Mouse (Mus musculus): ENCODE measurements around the gene Trim11. TPM values are rescaled to one million over a fixed set of nuclear protein-coding genes. Genes with fewer than 3 reads are reported as not detected.

Trim11 gene
- polyA plus RNA-seq, 1 experiment from 2014 or later, result 20.4 TPM

DNA sequence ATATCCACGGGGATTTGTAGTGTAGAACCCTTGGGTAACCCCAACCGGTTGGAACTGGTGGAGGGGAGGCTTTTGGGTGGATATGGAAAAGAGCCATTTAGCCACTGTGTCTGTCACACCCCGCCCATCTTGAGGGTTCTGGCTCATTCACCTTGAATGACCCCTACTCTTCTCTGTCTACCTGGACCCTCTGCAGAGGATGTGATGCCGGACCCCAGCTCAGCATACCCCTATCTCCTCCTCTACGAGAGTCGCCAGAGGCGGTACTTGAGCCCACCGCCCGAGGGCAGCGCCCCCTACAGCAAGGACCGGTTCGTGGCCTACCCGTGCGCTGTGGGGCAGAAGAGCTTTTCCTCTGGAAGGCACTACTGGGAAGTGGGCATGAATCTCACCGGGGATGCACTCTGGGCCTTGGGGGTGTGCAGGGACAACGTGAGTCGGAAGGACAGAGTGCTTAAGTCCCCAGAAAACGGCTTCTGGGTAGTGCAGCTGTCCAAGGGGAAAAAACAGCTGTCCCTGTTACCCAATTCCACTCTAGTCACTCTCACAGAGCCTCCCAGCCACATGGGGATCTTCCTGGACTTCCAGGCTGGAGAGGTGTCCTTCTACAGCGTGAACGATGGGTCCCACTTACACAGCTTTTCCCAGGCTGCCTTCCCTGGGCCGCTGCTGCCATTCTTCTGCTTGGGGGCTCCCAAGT lies 6.9 kb upstream of the Trim11 start:
- no peaks in the 10 kb centered on the region for H3K27me3 ChIP-seq
- no peaks in the 10 kb centered on the region for H3K4me1 ChIP-seq
- no peak overlapping the region for H3K9ac ChIP-seq
- H3K36me3 ChIP-seq, result peaks cover 35% of the 10 kb centered on the region
- no peak overlapping the region for H3K4me2 ChIP-seq
- no peak overlapping the region for H3K4me3 ChIP-seq
- ATAC-seq (ENCODE audit: insufficient number of reproducible peaks, low FRiP score, low TSS enrichment, low read depth), result peak; percentile 53
- H3K9me3 ChIP-seq, result no peaks in the 10 kb centered on the region
- H3K27ac ChIP-seq, result no peak overlapping the region
- 87% methylated on average over 21 of the region's 21 CpGs for WGBS

DNA sequence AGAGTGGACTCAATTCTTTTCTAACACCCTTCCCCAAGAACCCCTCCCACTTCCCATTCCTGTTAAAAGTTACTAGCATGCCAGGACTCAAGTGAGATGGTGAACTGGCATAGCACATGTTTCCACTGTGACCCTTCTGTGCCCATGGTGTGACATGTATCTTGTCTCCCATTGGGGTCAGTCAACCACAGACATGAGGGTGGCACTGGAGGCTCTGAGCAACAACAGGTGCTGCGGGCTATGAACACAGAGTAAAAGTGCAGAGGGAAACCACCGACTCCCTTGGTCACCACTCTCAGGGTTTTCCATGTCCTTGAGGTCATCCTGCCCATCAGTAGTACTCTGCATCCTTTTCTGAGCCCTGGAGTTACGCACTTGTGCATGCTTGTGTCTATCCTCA lies 6.1 kb upstream of the Trim11 start:
- peaks cover under 1% of the 10 kb centered on the region; the same call in 1 of the 2 replicates for H3K4me1 ChIP-seq
- no peaks in the 10 kb centered on the region for H3K27me3 ChIP-seq
- no peak for ATAC-seq (ENCODE audit: insufficient number of reproducible peaks, low FRiP score, low TSS enrichment, low read depth)
- H3K4me2 ChIP-seq, result no peak overlapping the region
- no peak overlapping the region for H3K27ac ChIP-seq
- no peak overlapping the region for H3K4me3 ChIP-seq
- 95% methylated on average over 3 of the region's 3 CpGs for WGBS
- no peaks in the 10 kb centered on the region for H3K9me3 ChIP-seq
- peaks cover 35% of the 10 kb centered on the region for H3K36me3 ChIP-seq
- no peak overlapping the region for H3K9ac ChIP-seq

DNA sequence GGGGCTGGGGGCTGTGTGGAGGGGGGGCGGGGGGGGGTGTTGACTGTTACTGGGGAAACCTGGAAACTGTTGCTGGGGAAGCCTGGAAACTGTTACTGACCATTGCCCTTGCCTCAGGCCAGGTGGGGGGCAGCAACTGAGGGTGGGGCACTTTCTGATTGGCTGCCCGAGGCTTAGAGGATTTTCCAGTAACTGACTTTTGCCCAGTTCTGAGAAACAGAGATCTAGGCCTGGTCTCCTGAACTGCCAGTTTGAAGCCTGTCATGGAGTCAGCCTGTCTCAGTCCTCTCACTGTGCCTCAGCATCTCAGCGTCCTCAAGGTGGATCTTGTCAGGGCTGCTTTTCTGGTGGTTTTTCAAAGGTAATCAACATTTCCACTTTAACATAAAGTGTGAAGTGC lies 3.5 kb upstream of the Trim11 start:
- no peak for ATAC-seq (ENCODE audit: insufficient number of reproducible peaks, low FRiP score, low TSS enrichment, low read depth)
- Histone ChIP-seq H3K36me3 (peaks cover 29% of the 10 kb centered on the region), H3K27ac (no peak overlapping the region), H3K4me2 (no peak overlapping the region), H3K9me3 (no peaks in the 10 kb centered on the region), H3K27me3 (no peaks in the 10 kb centered on the region), H3K4me1 (peaks cover 15% of the 10 kb centered on the region), H3K9ac (no peak overlapping the region), H3K4me3 (no peak overlapping the region)
- 90% methylated on average over 3 of the region's 3 CpGs for WGBS

DNA sequence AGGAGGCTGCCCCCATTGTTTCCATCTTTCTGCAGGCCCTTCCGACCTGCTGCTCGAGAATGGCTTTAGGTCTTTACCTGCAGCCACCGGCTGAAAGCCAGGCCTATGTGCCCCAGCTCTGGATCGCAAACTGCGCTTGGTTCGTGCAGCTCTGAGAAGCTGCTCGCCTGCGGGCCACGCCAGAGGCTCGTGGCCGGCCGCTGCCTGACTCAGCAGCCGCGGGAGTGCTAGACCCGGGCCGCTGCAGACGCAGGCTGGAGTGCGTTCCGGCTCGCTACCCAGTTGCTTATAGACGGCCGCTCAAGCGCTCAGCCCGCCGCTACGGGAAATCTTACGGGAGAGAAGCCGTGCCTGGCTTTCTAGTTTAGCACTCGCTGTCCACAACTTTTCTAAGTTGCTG lies 743 bp upstream of the Trim11 start:
- peak overlapping the region; percentile 84 for H3K27ac ChIP-seq
- peak overlapping the region; percentile 95 for H3K9ac ChIP-seq
- H3K4me2 ChIP-seq, result peak overlapping the region; percentile 98
- no peak for ATAC-seq (ENCODE audit: insufficient number of reproducible peaks, low FRiP score, low TSS enrichment, low read depth)
- peaks cover 11% of the 10 kb centered on the region; the same call in 1 of the 2 replicates for H3K36me3 ChIP-seq
- H3K4me3 ChIP-seq, result peak overlapping the region; percentile 98
- H3K27me3 ChIP-seq, result no peaks in the 10 kb centered on the region
- peaks cover 41% of the 10 kb centered on the region for H3K4me1 ChIP-seq
- 0% methylated on average over 29 of the region's 29 CpGs for WGBS
- no peaks in the 10 kb centered on the region for H3K9me3 ChIP-seq

DNA sequence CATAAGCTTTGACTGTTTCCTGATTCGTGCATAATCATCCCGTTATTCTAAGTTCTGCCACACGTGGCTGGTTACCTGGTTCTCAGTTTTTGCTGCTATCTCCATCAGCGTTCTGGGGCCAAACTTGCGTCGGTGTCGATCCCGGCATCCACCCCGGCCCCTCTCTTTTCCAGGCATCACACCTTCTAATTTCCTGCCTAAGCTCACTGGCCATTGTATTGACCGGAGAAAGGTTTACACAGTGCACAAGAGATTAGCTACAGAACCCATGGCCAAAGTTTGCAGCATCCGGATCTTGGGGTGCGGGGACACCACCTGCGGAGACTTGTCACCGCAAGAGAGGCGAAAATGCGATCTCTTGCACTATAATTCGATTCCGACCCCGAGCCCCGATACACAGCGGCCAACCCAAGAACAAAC lies 276 bp upstream of the Trim11 start:
- peaks cover 42% of the 10 kb centered on the region for H3K4me1 ChIP-seq
- no peak for ATAC-seq (ENCODE audit: insufficient number of reproducible peaks, low FRiP score, low TSS enrichment, low read depth)
- peak overlapping the region; percentile 98 for H3K4me2 ChIP-seq
- H3K9me3 ChIP-seq, result no peaks in the 10 kb centered on the region
- peak overlapping the region; percentile 95 for H3K9ac ChIP-seq
- under 1% methylated on average over 21 of the region's 21 CpGs for WGBS
- H3K27ac ChIP-seq, result peak overlapping the region; percentile 84
- peaks cover 13% of the 10 kb centered on the region for H3K36me3 ChIP-seq
- no peaks in the 10 kb centered on the region for H3K27me3 ChIP-seq
- peak overlapping the region; percentile 98 for H3K4me3 ChIP-seq

DNA sequence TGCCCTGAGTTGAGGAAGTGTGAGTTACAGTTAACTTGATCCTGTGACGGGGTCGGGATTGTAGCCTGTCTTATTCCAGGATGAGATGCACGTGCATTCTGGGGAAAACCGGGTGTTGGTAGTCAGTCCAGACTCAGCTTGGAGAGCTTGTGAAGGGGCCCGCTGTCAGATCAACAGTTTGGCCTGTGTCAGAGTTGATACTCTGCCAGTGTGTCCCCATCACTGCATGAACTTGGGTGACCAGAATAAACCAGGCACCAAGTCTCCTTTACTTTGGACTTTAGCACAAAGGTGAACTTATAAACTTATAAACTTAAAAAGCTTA lies 775 bp downstream of the Trim11 start:
- no peaks in the 10 kb centered on the region for H3K9me3 ChIP-seq
- no peak for ATAC-seq (ENCODE audit: insufficient number of reproducible peaks, low FRiP score, low TSS enrichment, low read depth)
- H3K4me3 ChIP-seq, result peak overlapping the region; percentile 98
- no peaks in the 10 kb centered on the region for H3K27me3 ChIP-seq
- peak overlapping the region; percentile 98 for H3K4me2 ChIP-seq
- peaks cover 42% of the 10 kb centered on the region for H3K4me1 ChIP-seq
- H3K9ac ChIP-seq, result peak overlapping the region; percentile 95
- peak overlapping the region; percentile 84; the same call in 1 of the 2 replicates for H3K27ac ChIP-seq
- H3K36me3 ChIP-seq, result peaks cover 18% of the 10 kb centered on the region
- WGBS, result under 1% methylated on average over 5 of the region's 5 CpGs

DNA sequence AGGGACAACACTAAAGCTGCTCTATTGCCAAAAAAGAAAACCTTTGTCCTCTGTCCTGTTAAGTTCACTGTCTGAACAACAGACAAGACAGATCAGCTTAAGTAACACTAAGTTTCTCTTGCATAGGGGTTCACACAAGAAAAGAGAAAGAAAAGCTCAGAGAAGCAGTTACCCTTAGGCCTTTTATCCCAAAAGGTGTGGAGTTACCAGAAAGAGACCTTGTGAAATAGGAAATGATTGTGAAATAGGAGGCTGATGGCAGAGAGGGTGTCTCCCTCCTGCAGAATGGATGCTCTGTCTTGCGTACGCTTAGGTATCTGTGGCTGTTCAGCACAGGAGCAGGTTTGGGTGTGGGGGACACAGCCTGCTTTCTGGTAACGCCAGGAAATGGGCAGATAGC lies 1.3 kb downstream of the Trim11 start:
- H3K9ac ChIP-seq, result peak overlapping the region; percentile 24; the same call in 1 of the 2 replicates
- H3K36me3 ChIP-seq, result peaks cover 24% of the 10 kb centered on the region
- no peak overlapping the region for H3K27ac ChIP-seq
- no peaks in the 10 kb centered on the region for H3K27me3 ChIP-seq
- peak overlapping the region; percentile 98 for H3K4me2 ChIP-seq
- H3K9me3 ChIP-seq, result no peaks in the 10 kb centered on the region
- H3K4me3 ChIP-seq, result peak overlapping the region; percentile 98
- ATAC-seq (ENCODE audit: insufficient number of reproducible peaks, low FRiP score, low TSS enrichment, low read depth), result no peak
- peaks cover 42% of the 10 kb centered on the region for H3K4me1 ChIP-seq
- WGBS, result 72% methylated on average over 3 of the region's 3 CpGs

DNA sequence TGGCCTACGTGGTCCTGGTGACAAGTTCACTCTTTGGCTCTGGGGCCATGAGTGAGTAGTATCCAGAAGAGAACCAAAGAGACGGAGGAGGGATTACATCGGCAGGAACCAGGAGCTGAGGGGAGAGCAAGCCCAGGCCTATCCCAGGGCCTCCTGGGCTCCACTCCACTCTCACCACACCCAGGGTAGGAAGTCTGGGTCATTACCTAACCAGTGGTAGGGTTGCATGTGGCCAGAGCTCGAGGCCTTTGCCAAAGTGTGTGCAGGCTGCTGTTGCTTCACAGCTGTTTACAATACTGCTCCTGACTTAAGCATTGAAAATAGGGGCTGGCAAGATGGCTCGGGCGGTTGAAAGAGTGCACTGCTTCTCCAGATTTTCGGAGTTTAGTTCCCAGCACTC lies 1.8 kb downstream of the Trim11 start:
- Histone ChIP-seq H3K27ac (no peak overlapping the region), H3K4me2 (peak overlapping the region; percentile 98), H3K4me1 (peaks cover 42% of the 10 kb centered on the region), H3K9me3 (no peaks in the 10 kb centered on the region), H3K36me3 (peaks cover 25% of the 10 kb centered on the region), H3K27me3 (no peaks in the 10 kb centered on the region), H3K9ac (peak overlapping the region; percentile 24; the same call in 1 of the 2 replicates), H3K4me3 (peak overlapping the region; percentile 98)
- no peak for ATAC-seq (ENCODE audit: insufficient number of reproducible peaks, low FRiP score, low TSS enrichment, low read depth)
- 62% methylated on average over 7 of the region's 7 CpGs for WGBS

DNA sequence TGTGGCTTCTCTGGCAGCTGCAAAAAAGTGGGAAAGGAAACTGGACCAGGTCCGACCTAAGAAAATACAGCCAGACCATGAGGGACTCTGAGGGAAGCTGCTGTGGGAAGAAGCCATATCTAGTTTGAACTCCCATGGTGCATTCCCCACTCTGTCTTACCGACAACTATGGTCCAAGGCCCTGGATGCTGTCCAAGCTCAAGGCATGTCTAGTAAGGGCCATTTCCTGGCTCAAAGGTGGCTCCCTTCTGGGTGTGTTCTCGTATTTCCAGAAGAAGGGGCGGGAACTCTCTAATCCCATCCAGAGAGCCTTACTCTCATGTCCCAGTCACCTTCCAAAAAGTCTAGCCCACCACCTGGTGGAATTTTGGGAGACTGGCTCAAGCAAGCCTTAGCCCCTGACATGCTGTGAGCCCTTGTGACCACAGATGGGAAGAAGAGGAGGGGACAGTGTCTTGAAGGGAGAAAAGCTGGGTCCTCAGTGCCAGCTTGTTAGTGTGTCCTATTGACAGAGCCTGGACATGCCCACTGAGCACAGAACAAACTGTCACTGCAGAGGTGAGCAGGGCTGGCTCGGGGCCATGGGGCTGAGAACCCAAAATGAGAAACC lies 2.6 kb downstream of the Trim11 start:
- ATAC-seq (ENCODE audit: insufficient number of reproducible peaks, low FRiP score, low TSS enrichment, low read depth), result no peak
- peak overlapping the region; percentile 98 for H3K4me2 ChIP-seq
- peaks cover 42% of the 10 kb centered on the region for H3K4me1 ChIP-seq
- H3K27ac ChIP-seq, result no peak overlapping the region; the same call in 1 of the 2 replicates
- WGBS, result 56% methylated on average over 5 of the region's 5 CpGs
- no peaks in the 10 kb centered on the region for H3K27me3 ChIP-seq
- no peak overlapping the region for H3K9ac ChIP-seq
- H3K36me3 ChIP-seq, result peaks cover 31% of the 10 kb centered on the region
- H3K4me3 ChIP-seq, result no peak overlapping the region
- no peaks in the 10 kb centered on the region for H3K9me3 ChIP-seq

DNA sequence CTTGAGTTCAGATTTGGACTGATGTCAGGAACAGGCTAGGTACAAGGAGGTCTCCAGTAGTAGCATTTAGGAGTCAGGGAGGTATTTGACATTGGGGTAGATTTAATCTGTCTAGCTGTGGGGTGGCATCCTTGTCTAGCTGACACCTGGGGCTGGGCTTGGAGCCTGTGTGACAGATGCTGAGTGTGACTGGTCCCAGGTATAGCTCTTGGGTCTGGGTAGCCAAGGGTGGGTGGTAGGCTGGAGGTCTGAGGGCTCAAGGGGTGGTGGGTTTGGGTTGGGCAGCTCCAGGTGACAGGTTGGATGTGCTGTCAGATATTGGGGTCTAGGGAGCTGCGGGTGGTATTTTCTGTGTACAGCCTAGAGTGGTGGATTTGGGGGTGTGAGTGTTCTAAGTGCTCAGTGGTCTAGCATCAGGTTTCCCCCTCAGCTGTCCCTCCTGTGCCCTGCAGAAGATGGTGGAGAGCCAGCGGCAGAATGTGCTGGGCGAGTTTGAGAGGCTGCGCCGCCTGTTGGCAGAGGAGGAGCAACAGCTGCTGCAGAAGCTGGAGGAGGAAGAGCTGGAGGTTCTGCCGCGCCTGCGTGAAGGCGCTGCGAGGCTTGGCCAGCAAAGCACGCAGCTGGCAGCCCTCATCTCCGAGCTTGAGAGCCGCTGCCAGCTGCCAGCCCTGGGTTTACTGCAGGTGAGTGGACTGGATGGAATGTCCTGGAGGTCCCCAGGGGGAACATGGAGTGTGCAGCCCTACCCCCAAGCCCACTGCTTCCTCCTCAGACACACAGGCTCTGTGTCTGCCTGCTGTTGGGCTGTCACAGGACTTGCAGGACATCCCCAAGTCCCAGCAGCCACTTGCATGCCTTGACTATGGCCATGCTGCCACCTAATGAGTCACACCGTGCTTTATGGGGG lies 3.9 kb downstream of the Trim11 start:
- Histone ChIP-seq H3K4me2 (no peak overlapping the region), H3K9ac (no peak overlapping the region), H3K4me3 (no peak overlapping the region), H3K9me3 (no peaks in the 10 kb centered on the region), H3K27me3 (no peaks in the 10 kb centered on the region), H3K36me3 (peaks cover 44% of the 10 kb centered on the region), H3K27ac (0 out of 2 replicates have a peak overlapping the region, but pooled peaks have one; percentile 5), H3K4me1 (peaks cover 42% of the 10 kb centered on the region)
- 0 out of 2 replicates have a peak, but pooled peaks have one; percentile 54 for ATAC-seq (ENCODE audit: insufficient number of reproducible peaks, low FRiP score, low TSS enrichment, low read depth)
- 45% methylated on average over 14 of the region's 14 CpGs for WGBS

DNA sequence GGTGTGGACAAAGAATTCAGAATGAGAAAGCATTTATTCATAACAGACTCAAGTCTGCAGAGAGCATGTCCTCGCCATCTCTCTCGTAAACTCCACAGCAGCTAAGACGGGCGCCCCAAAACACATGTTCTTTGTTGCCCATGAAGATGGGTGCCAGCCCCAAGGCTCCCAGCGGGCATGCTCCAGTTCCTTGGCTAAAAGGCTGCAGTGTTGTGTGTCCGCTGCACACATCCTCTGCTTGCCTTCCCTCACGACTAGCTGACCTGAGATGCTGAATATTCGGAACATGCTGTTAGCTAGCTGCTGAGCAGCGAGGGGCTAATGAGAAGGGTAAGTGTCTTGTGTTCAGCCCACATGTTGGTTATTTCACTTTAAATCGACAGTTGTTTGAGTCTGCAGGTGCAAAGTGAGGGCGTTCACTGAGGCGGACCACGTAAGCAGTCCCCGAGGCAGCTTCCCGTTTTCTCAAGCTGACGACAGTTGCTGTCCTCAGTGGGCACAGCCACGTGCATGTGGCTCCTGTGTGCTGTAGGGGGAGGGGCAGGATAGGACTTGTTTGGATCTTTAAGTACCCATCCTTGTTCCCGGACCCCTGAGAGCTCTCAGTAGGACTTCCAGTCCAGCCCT lies 4.7 kb downstream of the Trim11 start:
- H3K36me3 ChIP-seq, result peaks cover 52% of the 10 kb centered on the region
- no peak overlapping the region for H3K4me2 ChIP-seq
- no peaks in the 10 kb centered on the region for H3K27me3 ChIP-seq
- no peak overlapping the region for H3K4me3 ChIP-seq
- peak overlapping the region; percentile 5; the same call in 1 of the 2 replicates for H3K27ac ChIP-seq
- ATAC-seq (ENCODE audit: insufficient number of reproducible peaks, low FRiP score, low TSS enrichment, low read depth), result no peak
- peaks cover 35% of the 10 kb centered on the region for H3K4me1 ChIP-seq
- H3K9ac ChIP-seq, result no peak overlapping the region
- no peaks in the 10 kb centered on the region for H3K9me3 ChIP-seq
- 86% methylated on average over 18 of the region's 18 CpGs for WGBS

Measured in limb, embryonic 15.5 days (tissue).